Mouse (Mus musculus) MN1 (cell line): ENCODE data around the gene Plod3.
"Not testable (repeated sequence)": the region's sequence is repeated elsewhere in the genome, so short reads cannot be mapped to it uniquely, and the experiment has no call there.

Experiments used
- DNase-seq: peaks from one replicate; pipeline ENCODE4 v3.0.0-alpha.2; 2016; ENCODE audit warnings: low spot score

The Plod3 gene

DNA sequence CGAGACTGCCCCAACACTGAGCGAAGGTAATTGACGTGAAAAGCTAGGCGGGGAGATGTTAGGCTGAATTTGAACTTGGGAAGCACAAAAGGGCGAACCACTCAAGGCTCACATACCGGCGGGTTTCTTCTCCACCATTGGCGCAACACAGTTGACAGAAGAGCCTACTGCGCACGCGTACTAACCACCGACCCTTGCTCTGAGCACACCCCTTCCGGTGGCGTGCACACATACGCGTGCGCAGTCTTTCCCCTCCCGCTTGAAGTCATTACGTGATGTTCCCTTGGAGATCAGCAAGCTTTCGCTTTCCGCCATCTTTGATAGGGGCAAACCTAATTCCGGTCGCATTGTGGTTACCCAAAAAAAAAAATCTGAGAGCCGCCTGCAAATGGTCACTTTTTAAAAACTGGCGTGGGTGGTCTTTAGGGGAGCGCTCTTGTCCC, at the start of gene Plod3:
Gene Plod3 (plus strand): TSS at position 325 of the 443 bp plus-strand sequence.
- DNase-seq: peak; percentile 100

DNA sequence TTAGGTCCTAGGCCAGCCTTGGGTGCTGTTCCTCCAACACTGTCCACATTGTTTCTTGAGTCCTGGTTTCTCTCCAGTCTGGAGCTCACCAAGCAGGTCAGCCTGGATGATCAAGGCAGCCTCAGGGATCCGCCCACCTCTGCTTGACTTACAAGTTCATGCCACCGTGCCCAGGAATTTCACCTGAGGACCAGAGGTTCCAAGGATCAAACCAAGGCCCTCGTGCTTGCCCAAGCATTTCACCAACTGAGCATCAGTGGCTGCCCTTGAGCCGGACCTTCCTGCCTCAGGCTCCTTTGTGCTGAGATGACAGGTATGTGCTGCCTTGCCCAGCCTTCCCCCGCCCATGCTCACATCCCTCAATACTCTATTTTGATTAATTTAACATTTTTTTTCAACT, 49.2 kb upstream of the Plod3 start:
- no peak for DNase-seq

DNA sequence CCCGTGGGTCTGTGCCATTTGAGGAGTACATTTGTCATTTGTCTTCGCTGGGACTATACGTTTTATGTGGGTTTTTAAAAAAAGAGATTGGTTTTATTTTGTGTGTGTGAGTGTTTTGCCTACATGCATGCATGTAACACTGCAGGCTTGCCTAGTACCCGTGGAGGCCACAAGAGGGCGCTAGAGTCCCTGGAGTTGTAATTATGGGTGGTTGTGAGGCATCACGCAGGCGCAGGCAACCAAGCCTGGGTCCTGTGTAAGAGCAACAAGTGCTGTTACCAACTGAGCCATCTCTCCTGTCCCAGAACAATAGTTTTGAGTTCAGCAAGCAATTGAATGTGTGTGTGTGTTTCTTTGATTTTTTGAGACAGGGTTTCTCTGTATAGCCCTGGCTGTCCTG, 47.5 kb upstream of the Plod3 start:
- no peak for DNase-seq

DNA sequence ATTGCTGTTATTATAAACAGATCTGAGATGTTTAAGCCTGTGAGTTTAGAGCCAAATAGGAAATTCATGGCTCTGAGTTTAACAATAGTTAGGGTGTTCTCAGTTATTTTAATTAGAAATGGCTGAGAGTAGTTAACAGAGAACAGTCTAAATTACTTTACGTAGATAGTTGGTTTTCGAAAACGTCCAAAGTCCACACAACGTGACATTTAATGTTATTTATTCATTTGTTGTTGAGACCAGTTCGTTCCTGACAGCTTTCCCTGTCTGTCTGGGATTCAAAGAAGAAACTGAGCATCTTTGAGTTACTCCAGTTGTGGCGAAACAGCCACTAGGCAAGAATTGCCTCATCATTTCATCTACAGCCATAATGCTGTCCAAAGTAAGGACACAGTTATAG, 46.8 kb upstream of the Plod3 start:
- not testable (repeated sequence) for DNase-seq

DNA sequence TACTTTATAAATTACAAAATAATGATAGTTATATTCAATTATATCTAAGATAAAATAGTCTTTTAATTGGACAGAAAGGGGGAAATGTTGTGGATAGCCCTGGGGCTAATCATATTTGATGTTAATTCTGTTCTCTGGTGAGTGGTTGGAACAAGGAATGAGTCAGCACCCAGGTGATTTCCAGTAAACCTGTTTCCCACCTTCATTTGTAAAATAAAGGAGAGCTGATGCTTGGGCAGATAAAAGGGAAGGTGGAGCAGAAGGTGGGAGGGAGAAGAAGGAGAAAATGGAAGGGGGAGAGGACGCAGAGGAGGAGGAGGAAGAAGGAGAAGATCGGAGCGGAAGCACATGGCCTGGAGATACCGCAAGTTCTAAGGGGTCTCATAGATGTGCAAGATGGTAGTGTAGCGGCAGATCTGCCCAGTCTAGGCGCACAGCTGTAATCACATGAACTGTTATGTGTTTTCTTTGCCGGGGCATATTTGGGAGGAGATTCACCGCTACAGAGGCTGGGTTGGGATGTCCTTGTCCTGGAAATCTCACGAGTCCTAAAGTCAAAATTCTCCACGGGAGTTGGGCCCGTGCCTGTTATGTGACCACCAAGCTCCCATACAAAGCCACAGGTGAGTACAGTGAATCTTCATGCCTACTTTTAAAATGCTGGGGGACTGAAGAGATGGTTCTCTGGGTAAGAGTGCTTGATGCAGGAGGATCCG, 45.8 kb upstream of the Plod3 start:
- no peak for DNase-seq

DNA sequence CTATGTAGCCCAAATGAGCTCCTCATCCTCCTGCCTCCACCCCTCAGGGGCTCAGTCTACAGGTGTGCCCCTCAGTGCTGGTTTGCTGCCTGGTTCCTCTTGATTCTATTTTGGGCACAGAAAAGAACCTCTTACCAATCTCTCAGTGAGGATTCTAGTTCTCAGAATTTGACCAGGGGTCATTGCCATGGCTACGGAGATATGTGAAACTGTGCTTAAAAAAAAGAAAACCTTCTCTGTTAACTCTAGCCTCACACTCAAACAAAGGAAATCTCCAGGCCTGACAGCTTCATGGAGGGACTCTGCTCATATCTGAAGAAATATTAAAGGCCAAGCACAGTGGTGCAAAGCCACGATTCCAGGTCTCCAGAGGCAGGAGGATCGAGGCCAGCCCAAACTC, 44.0 kb upstream of the Plod3 start:
- no peak for DNase-seq

DNA sequence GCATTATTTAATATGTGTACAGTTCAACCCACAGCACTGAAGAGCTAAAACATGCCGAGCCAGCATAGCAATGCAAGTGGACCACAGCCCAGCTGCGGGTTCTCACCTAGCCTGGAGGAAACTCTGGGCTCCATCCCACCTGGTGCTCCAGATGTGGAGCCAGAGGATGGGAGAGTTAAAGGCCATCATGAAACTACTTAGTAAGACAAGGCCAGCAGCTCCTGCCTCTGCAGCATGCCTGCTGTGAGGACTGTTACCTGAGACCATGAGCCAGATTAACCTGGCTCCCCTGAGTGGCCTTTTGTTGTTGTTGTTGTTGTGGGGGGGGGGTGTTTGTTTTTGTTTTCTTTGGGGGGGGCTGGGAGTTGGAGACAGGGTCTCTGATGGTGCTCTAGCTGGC, 43.4 kb upstream of the Plod3 start:
- no peak for DNase-seq

DNA sequence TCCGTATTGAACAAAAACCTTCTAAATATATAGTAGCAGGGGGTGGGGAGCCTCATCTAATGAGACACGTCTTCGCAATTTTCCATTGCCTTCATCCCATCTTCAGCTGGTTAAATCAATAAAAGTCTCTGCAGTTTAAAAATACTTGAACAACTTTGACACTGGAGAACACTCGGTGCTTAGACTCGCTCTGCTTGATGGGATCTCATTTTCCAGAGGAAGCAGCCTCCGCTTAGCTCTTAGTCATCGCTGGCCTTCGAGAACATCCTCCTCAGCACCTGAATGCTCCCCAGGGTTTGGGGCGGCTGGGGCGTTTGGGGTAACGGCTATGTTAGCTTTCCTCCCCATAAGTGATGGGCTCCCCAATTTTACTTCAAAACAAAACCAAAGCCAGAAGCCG, 41.7 kb upstream of the Plod3 start:
- no peak for DNase-seq

DNA sequence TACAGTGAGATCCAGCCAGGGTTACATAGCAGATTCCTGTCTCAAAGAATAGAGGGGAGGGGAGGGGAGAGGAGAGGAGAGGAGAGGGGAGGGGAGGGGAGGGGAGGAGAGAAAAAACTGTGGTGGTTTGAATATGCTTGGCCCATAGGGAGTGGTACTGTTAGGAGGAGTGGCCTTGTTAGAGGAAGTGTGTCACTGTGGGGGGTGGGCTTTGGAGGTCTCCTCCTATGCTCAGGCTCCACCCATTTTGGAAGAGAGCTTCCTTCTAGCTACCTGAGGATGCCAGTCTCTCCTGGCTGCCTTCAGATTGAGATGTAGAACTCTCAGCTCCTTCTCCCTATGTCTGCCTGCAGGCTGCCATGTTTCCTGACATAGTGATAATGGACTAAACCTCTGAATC, 38.9 kb upstream of the Plod3 start:
- DNase-seq: no peak

DNA sequence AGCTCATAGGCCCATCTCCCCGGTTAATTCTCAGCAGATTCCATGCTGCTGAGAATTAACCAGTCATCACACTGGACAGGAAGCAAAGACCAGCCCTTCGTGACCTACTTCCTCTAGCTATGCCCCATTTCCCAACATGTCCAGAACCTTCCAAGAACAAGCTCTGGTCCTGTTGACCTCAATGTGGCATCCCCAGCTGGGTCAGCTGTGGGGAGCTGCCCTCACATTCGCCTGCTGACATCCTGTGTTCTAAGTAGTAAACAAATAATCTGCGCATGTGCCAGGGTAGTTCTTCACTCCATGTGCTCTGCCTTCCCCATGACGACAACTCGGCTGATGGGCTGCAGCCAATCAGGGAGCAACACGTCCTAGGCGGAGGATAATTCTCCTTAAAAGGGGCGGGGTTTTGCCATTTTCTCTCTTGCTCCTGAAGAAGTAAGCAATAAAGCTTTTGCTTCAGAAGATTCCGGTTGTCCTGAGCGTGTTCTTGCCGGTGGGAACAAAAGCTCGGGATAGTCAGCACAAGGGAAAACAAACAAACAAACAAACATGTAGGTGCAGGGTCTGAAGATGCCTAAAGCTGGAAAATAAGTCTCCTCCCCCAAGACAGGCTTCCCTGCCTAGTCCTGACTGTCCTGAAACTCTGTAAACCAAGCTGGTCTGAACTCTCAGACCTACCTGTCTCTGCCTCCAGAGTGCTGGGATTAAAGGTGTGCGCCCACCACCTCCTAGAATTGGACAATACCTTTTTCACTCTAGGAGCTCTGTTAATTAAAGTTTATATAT, 37.1 kb upstream of the Plod3 start:
- DNase-seq: not testable (repeated sequence)

DNA sequence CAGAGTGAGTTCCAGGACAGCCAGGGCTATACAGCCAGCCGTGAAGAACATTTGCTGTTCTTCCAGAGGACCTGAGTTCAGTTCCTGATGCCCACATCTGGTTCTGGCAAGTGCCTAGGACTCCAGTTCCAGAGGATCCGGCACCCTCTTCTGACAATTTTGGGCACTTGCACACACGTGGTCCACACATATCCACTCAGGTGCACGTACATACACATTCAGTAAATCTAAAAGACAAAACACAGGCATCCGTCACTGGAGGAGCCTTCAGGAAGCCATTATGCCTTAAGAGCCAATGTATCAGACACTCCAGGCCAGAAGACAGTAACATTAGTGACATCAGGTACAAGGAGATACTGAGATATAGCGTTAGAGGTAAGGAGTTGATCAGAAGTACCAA, 36.3 kb upstream of the Plod3 start:
- no peak for DNase-seq

DNA sequence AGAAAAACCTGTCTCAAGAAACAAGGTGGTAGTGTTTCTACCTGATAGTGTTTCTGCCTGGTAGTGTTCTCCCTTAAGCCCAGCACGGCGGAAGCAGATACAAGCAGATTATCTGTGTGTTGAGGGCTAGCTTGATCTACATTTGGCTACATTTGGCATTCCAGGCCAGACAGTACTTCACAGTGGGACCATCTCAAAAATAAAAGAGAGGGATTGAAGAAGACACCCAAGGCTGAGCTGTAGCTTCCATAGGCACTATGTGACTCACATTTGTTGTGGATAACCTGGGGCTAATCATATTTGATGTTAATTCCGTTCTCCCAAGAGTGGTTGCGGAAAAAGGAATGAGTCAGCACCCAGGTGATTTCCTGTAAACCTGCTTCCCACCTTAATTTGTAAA, 34.7 kb upstream of the Plod3 start:
- no peak for DNase-seq

DNA sequence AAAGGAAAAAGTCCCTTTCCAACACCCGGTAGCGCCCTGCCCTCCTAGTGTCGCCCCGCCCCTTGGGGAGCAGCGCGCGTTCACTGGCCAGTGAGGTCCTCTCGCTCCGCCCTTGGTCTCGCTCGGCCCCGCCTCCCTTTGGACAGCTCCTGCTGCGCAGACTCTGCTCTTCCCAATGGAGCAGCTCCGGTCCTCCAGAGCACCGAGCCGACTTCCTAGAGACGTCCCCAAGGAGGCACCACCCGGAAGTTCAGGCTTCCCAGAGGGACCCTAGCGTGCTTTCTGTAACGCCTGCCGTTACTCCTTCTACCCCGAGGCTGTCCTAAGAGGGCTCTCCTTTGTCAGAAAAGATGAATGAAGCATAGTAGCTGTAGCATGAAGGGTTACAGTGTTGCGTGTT, 33.8 kb upstream of the Plod3 start, which contains the start of gene Fis1:
Gene Fis1 (plus strand): TSS at position 261 of the 400 bp plus-strand sequence.
- peak; percentile 100 for DNase-seq

DNA sequence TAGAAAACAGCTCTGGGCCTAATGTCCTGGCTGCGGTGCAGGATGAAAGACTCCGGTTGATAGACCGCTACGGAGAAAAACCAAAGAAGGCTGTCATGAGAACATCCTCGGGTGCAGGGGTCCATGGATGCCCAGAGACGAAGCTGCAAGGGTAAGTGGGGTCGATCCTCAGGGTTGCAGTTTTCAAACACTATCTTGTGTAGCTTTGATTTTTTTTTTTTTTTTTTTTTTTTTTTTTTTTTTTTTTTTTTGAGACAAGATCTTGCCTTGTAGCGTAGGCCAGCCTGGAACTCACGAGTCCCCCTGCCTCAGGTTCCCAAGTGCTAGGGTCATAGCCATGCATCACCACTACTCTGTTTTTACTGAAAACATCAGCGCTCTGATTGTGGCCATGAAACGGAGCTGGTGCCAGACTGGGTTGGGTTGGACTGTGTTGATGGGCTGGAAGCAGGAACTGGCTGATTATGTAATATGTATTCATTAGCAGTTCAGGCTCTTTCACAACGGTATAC, 33.3 kb upstream of the Plod3 start:
- peak; percentile 57 for DNase-seq

DNA sequence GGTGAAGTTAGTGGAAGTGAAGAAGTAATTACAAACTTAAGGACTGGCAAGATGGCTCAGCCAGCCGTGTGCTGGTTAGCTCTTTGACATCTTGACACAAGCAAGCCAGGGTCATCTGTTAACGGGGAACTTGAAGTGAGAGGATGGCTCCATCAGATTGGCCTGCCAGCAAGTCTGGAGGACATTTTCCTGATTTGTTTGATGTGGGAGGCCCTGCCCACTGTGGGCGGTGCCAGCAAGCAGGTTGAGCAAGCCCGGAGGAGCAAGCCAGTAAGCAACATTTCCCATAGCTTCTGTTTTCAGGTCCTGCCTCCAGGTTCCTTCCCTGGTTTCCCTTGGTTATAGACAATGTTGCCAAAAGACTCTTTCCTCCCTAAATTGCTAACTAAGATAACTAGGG, 31.2 kb upstream of the Plod3 start:
- DNase-seq: no peak

DNA sequence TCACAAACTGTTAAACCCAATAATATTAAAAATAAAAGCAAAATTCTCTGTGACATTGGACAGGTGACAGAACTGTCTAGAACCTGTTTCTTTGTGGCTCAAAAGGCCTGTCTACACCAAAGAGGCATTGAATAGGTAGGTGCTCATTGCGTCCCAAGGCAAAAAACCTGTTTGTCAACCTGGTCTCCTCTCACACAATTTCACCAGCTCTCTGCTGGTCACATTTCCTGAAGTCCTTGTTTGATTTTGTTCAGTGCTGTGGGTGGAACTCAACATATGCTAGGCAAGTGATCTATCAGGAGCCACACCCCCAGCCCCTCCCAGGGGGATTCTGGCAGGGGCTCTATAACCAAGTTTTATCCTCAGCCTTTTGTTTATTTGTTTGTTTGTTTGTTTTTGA, 29.6 kb upstream of the Plod3 start:
- no peak for DNase-seq

DNA sequence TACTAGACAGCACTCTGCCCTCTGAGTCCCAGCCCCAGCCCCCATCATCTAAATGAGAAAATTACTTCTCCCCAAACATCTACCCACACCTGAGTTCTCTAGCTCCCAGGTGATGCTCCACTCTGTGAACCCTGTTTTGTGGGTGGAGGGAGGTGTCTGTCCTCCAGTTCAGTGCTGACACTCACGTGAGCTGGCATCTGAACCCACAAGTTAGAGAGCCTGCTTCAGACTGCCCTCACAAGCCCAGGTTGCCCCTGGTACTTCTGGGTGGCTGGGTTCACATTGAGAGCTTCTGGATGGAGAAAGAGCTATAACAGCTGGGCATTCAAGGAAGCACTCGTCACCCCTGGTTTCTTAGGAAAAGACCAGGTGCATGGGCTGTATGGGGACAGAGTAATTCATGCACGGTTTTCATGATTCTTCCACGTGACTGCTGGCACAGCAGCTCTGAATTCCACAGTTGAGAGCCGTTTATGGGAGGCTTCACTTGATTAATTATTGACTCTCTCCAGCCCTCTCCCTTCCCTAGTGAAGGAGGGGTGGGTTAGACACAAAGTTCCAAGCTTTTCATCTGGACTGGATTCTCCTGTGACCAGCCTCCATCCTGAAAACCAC, 27.7 kb upstream of the Plod3 start:
- DNase-seq: no peak

DNA sequence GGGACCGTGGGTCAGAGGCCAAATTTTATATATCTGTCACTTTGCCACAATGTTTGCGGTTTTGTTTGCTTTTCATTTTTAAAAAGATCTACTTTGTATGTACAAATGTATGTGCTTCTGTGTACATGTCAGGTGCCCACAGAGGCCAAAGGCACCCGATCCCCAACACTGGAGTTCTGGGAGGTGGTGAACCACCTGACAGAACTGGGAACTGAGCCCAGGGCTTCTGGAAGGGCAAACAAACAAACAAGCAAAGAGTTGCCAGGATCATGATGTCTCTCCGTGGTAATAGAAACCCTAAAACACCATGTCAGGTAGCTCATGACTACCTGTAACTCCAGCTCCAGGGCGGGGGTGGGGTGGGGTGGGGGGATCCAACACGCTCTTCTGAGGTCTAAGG, 26.8 kb upstream of the Plod3 start:
- no peak for DNase-seq

DNA sequence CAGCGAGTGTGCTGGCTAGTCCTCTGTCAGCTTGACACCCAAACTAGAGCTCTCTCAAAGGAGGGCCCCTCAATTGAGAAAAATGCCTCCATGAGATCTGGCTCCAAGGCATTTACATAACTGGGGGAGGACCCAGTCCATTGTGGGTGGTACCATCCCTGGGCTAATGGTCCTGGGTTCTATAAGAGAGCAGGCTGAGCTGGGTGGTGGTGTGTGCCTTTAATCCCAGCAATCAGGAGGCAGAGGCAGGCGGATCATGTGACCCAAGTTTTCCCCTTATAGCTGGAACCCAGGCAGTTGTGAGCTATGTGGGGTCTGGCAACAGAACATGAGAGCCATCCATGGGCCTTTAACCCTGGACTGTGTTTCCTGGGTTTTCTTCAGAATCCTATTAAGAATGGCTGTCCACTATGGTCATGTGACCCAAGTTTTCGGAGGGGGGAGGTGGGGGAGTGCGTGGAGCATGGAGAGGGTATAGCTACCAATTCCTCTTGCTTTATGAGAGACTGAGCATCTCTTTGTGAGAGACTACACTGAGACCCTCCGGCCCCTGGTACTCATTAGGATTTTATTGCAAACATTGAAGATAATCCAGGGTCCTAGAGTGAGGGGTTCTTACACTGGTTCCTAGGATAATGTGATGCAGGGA, 25.4 kb upstream of the Plod3 start:
- DNase-seq: peak; percentile 66

DNA sequence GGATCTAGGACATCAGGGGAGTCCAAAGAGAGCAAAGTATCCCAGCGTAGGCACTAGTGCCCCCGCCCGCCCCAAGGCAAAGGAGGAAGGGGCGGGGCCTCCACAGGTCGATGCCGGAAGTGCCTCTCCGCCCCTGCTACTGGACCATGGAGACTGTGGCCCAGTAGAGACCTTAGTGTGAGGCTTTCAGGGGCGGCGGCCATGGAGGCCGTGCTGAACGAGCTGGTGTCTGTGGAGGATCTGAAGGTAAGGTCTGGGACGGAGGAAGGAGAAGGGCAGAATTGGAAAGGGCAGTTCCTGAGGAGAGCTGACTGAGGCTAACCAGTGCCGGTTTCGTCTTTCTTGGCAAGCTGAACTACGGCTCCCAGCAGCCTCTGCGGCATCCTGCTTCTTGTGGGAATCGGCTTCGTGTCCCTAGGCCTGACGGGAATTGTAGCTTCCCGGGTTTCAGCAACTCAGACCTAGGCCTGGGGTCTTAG, 24.8 kb upstream of the Plod3 start:
- peak; percentile 94 for DNase-seq

DNA sequence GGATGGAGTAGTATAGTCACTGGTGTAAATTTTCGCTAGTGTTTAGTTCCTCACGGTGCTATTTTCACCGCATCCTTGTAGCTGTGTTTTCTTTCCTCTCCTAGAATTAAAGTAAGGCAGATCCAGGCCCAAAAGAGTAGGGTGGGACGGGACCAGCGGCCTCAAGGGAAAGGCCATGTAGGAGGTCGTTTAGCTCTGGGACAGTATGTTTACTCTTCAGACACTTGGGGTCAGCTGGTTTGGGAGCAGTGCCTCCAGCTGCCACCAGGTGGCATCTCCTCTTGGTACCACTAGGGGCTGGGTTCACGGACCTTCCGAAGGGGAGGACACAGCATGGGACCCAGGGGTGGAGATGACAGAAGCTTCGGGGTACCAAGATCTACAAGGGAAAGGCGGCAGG, 24.3 kb upstream of the Plod3 start:
- peak; percentile 91 for DNase-seq

DNA sequence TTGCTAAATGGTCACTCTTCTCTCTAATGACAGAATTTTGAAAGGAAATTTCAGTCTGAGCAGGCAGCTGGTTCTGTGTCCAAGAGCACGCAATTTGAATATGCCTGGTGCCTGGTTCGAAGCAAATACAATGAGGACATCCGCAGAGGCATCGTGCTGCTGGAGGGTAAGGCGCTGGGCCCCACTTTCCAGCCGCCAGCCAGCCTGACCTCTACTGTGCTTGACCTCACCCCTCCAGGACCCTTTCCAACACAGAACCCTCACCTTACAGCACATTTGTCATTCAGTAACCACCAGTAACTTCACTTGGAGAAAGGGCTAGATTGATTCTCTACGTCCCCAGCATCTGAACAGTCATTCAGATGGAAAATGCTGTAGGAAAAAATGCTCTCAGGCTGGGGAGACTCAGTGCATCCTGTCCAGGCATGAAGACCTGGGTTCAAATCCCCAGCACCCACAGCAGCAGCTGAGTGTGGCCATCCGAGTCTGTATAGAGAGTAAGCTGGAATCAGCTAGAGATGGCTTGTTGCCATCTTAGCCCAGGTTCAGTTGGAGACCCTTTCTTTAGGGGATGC, 23.8 kb upstream of the Plod3 start:
- no peak for DNase-seq
